Mouse (Mus musculus) gastrocnemius, adult 2 months (tissue): ENCODE measurements around the gene Tcte2. TPM values are rescaled to one million over a fixed set of nuclear protein-coding genes. Genes with fewer than 3 reads are reported as not detected.

Experiments
- DNase-seq: peaks from one replicate; pipeline ENCODE4 v3.0.0; 2022
- H3K27ac ChIP-seq: fragments of 200-600 bp; 2 replicates; pipeline ENCODE4 v1.8.1; 2022; ENCODE audit warnings: mild to moderate bottlenecking
- H3K4me3 ChIP-seq: fragments of 200-600 bp; 2 replicates; pipeline ENCODE4 v1.8.1; 2022; ENCODE audit warnings: mild to moderate bottlenecking, moderate library complexity
- CTCF ChIP-seq: fragments of 200-600 bp; IDR thresholded peaks from 2 replicates; pipeline ENCODE4 v1.8.1; 2022; ENCODE audit warnings: antibody characterized with exemption, mild to moderate bottlenecking, moderate library complexity
- intact Hi-C: fragments of 180-260 bp; cut with DNase I; formaldehyde crosslinking; loops from one replicate; pipeline ENCODE4 v1.15.1; 2025
- total RNA-seq, 2 experiments: library from RNA; stranded (reverse); gene quantifications; 2 replicates each; pipeline ENCODE4 v1.2.3; 2021

The Tcte2 gene
- total RNA-seq, 2 experiments from 2014 or later, result 1.7 TPM

DNA sequence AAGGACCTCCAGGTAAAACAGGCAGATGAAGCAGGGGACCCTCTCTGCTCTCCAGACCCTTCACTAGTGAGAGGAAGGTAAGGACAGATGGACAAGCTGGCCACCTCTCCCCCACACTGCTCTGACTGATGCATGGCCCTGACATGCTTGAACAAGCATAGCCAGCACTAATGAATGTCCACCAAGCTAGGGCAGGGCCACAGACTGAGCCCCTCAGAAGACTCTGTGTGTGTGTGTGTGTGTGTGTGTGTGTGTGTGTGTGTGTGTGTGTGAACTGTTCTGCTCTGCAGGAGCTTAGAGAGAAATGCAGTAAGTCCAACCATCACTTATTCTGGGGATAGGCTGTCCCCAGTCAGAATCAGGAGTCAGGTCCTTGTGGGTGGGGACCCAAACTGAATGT, 91.4 kb downstream of the Tcte2 start:
- H3K4me3 ChIP-seq, result no peak overlapping the region
- TF ChIP-seq CTCF, result no peak
- intact Hi-C loops, result no loop called here
- no peak overlapping the region for H3K27ac ChIP-seq
- no peak for DNase-seq

- TF ChIP-seq CTCF, result no peak
- Histone ChIP-seq H3K27ac (peak overlapping the region; percentile 84), H3K4me3 (peak overlapping the region; percentile 61)
- DNase-seq, result peak; percentile 49
- intact Hi-C loops, result no loop called here
These were observed 92.4 kb downstream of the Tcte2 start for GRCm38 (mm10) chr17:13669206-13669605.

DNA sequence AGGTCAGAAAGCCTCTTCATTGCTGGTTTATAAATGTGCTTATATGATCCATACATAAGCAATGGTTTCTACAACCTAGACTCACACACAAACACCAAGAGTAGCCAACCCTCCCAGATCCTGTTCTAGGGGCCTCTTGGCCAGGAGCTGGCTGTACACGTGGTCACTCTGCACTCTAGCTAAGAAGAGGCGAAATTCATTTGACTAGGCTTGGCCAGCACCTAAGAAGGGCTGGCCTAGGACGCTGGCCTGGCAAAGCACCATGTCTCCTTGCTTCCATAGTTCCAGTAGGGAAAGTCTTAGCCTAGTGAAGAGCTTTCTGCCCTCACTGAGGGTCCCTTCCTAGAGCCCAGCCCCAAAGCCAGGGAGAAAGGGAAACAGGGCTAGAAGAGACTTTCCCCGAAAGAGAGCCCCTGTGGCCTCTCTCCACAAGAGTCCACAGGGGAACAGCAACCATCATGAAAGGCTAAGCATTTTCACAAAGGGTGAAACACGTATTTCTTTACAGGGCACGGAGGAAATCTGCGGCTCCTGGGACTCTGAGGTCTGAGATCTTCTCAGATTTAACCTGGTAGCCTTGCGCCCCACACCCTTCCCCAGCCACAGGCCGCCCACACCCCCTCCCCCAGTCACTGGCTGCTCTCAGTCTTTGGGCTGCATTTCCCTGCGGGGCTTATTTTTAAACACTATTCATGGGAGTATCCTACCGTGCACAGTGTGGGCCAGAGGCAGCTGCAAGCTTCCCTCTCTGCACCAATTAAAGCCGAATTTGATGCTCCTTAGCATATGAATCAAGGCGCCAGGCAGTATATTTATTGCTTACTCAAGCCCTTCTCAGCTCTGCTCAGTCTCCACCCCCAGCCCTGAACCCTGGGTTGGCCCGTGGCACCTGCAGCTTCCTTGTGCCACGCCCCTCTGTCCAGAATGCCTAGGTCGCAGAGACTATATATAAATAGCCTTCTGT, 93.3 kb downstream of the Tcte2 start:
- H3K27ac ChIP-seq, result peak overlapping the region; percentile 84
- intact Hi-C loops, result no loop called here
- H3K4me3 ChIP-seq, result peak overlapping the region; percentile 61

GRCm38 (mm10) chr17:13667006-13667405, 94.6 kb downstream of the Tcte2 start:
- no peak for TF ChIP-seq CTCF
- H3K4me3 ChIP-seq, result no peak overlapping the region
- H3K27ac ChIP-seq, result no peak overlapping the region
- no peak for DNase-seq
- intact Hi-C loops, result no loop called here

More for the DNA sequence above, 93.3 kb downstream of the Tcte2 start:
- TF ChIP-seq CTCF, result no peak
- DNase-seq, result peak; percentile 64

DNA sequence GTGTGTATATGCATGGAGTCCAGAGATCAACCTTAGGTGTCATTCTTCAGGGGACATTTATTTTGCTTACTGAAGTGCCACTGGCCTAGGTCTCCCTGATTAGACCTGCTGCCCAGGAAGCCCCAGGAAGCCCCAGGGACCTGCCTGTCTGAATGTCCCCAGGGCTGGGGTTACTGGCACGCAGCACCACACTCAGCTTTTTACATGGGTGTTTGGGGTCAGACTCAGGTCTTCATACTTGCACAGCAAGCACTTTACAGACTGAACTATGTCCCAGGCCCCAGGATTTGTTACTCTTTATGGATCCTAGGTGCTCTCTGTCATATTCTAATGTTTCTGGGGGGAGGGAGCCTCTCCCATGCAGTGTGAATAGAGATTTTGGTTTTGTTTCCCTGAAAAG, 95.9 kb downstream of the Tcte2 start:
- TF ChIP-seq CTCF, result no peak
- intact Hi-C loops, result no loop called here
- Histone ChIP-seq H3K4me3 (no peak overlapping the region), H3K27ac (no peak overlapping the region)
- no peak for DNase-seq

DNA sequence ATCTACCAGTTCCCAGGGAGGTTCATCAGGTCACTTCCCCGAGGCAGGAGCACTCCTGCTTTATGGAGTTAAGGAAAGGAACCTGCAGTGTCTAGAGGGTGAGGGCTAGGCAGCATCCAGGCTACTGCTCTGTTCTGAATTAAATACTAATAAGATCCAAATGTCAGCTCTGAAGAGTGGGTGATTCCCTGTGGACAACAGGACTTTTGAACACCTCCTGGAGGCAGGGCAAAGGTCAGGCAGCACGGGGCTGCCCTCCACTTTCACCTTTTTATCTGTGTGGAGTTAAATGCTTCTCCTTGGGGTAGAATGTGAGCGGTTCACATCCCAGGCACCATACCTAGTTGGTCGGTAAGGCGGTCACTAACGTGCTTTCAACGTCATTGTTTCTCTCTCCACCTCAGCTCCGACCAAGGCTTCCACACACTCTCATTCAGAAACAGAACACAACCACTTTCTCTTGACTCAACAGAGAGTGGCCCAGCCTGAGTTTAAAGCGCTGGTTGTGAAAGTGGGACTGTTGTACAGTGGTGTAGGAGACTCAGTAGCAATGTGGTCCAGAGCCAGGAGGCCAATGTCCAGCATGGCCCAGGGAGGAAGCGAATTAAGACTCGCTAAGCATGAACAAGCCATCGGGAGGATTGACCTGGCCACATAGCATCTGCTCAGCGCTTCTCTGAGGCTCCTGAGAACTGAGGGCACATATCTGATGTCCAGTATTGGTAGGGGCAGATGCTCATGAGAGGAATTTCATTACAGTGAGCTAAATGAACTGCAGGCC, 98.0 kb downstream of the Tcte2 start:
- Histone ChIP-seq H3K27ac (no peak overlapping the region), H3K4me3 (no peak overlapping the region)
- DNase-seq, result no peak
- intact Hi-C loops, result no loop called here
- TF ChIP-seq CTCF, result no peak

Other genes starting within 250 kb of the Tcte2 start
- gene Afdn, start 1.3 kb downstream of the Tcte2 start, total RNA-seq, result 10 to 100 TPM; 33.3 to 45.6 TPM
- gene Gm7168, start 186.5 kb upstream of the Tcte2 start, total RNA-seq, result not detected
- gene Gm7356, start 241.9 kb upstream of the Tcte2 start, total RNA-seq, result not detected